Mouse (Mus musculus) erythroblast, embryonic 14.5 days (primary cell): ENCODE data around the gene Fancg.

Source experiments
- GATA1 ChIP-seq: IDR thresholded peaks from 2 replicates; pipeline ENCODE4 v1.6.1; 2012; ENCODE audit warnings: low read length, inconsistent platforms, mixed read lengths
- TAL1 ChIP-seq: IDR thresholded peaks from 3 replicates; pipeline ENCODE4 v1.6.1; 2012; ENCODE audit warnings: low read length, inconsistent platforms, mixed read lengths

DNA sequence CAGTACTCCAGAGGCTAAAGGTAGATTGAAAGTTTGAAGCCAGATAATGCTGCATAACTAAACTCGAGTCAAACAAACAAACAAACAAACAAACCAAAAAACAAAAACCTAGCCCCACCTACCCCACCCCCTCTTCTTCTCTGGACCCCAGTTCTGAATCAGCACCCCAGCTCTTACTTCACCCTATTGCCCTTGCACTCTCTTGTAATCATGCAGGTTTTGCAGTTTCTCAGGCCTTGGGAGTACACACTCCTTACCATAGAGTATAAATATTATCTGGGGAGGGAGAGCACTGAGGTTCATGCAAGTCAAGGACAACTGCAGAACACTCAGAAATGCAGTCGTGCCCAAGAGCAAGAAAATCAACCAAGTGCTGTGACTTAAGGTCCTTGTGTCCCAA, 9.0 kb downstream of the Fancg start:
- TF ChIP-seq GATA1: no peak
- TF ChIP-seq TAL1: no peak
